Mouse (Mus musculus) lung, adult 2 months (tissue): Measurements from ENCODE around the gene Alx3.

Experiments
- CTCF ChIP-seq: fragments of 200-500 bp; IDR thresholded peaks from 2 replicates; pipeline ENCODE4 v1.5.1; 2011; ENCODE audit warnings: mild to moderate bottlenecking, low read length, control low read depth; ENCODE audit not compliant: insufficient read depth
- POLR2A ChIP-seq: fragments of 200-500 bp; IDR thresholded peaks from 2 replicates; pipeline ENCODE4 v1.6.1; 2011; ENCODE audit warnings: low read depth, mild to moderate bottlenecking, control low read depth, low read length, borderline replicate concordance; ENCODE audit errors: extremely low read depth

DNA sequence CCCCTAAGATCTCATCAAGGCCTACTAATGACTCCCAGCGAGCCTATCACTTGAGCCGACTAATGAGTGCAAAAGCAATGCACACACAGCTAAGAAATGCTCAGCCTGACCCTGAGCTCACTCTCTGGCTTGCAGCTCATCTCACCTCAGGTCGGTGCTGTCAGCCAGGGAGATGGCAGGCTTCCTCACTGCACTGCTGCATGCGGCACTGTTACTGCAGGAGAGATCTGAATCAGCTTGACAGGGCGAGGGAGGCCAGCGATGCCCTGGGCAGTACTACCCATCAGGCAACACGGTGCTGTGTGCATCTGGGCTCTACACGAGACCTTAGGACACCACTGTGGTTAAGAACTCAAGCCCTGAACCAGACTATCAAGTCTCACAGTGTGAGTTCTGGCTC, 30.7 kb downstream of the Alx3 start:
- TF ChIP-seq POLR2A (no peak), CTCF (no peak)
